Mouse (Mus musculus): Measurements from ENCODE around the gene Calm5. TPM values are rescaled to one million over a fixed set of nuclear protein-coding genes. Genes with fewer than 3 reads are reported as not detected.

Gene Calm5
- not detected for polyA plus RNA-seq (2014; fragmentation: Illumina TruSeq; extraction: RNeasy Lipid Tissue Mini Kit (QIAGEN cat#74804); ENCODE audit: low read depth, low replicate concordance)

DNA sequence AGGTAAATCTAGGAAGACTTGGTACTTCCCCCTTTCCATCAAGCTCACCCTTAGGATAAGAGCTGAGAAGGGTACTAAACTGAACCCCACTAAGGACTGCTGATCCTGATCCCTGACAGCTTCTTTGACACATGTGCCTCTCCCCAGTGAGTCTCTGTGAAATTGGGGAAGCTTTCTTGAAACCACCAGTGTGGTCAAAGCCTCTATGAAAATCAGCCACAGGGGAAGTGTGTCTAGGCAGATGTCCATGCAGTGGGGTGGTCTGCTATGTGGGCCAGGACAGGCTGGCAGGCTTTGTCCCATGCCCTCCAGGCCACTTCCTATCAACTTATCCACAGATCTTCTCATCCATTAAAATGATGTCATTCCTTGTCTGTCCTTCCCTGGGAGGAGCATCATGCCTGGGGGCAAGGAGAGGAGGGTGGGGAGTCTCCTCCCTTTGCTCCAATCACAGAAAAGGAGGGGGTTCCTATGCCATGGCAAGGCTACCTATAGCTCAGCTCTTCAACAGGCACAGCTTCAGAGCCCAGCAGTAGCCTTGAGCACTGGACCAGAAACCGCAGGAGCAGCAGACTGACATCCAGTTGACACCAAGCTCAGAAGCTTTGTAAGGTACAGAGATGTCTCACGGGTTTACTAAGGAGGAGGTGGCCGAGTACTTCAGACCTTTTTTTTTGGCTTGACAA, at the start of gene Calm5:
TSS of gene Calm5 (plus strand) at position 526 of the 686 bp plus-strand sequence.

DNA sequence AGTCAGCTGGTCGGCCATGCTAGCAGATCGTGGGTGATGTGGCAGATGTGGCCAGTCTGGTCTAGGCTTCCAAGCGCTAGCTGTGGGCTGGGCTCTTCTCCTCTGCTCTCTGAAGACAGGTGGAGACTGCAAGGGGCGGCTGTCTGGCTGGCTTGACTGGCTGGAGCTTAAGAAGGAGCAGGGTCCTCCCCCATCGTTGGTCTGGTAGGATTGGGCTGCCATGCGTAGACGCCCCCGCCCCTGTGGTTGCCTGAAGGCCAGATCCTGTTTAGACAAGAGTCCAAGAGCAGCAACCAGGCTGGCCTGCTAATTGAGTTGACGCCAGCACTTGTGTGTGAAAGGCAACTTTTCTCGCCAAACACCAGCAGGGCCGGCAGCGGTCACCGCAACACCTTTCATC, 49.8 kb upstream of the Calm5 start, which contains the start of gene Calml3:
TSS of gene Calml3 (minus strand) at position 131 of the 400 bp plus-strand sequence.

GRCm38 (mm10) chr13:3837312-3837807, 16.6 kb upstream of the Calm5 start, which contains the start of gene Calm4:
TSS of gene Calm4 (plus strand) at chr13:3837757.

Other genes with a start within 250 kb of the Calm5 start
- gene Fam208b, start 243.1 kb upstream of the Calm5 start, polyA plus RNA-seq (2014; fragmentation: Illumina TruSeq; extraction: RNeasy Lipid Tissue Mini Kit (QIAGEN cat#74804); ENCODE audit: low read depth, low replicate concordance), result 16.2 TPM
- gene Asb13, start 220.1 kb upstream of the Calm5 start, polyA plus RNA-seq (2014; fragmentation: Illumina TruSeq; extraction: RNeasy Lipid Tissue Mini Kit (QIAGEN cat#74804); ENCODE audit: low read depth, low replicate concordance), result 32.2 TPM
- not detected for gene Calml3, start 49.9 kb upstream of the Calm5 start, polyA plus RNA-seq (2014; fragmentation: Illumina TruSeq; extraction: RNeasy Lipid Tissue Mini Kit (QIAGEN cat#74804); ENCODE audit: low read depth, low replicate concordance)
- not detected for gene Calm4, start 16.4 kb upstream of the Calm5 start, polyA plus RNA-seq (2014; fragmentation: Illumina TruSeq; extraction: RNeasy Lipid Tissue Mini Kit (QIAGEN cat#74804); ENCODE audit: low read depth, low replicate concordance)
- 142 TPM for gene Net1, start 64.0 kb downstream of the Calm5 start, polyA plus RNA-seq (2014; fragmentation: Illumina TruSeq; extraction: RNeasy Lipid Tissue Mini Kit (QIAGEN cat#74804); ENCODE audit: low read depth, low replicate concordance)
- gene Tubal3, start 64.1 kb downstream of the Calm5 start, polyA plus RNA-seq (2014; fragmentation: Illumina TruSeq; extraction: RNeasy Lipid Tissue Mini Kit (QIAGEN cat#74804); ENCODE audit: low read depth, low replicate concordance), result not detected
- gene Ucn3, start 91.2 kb downstream of the Calm5 start, polyA plus RNA-seq (2014; fragmentation: Illumina TruSeq; extraction: RNeasy Lipid Tissue Mini Kit (QIAGEN cat#74804); ENCODE audit: low read depth, low replicate concordance), result not detected
- gene Akr1c14, start 194.8 kb downstream of the Calm5 start, polyA plus RNA-seq (2014; fragmentation: Illumina TruSeq; extraction: RNeasy Lipid Tissue Mini Kit (QIAGEN cat#74804); ENCODE audit: low read depth, low replicate concordance), result 819 TPM